Comparison of ENCODE assay signal across 8 mouse cellular contexts in genomic region chr10:117064076-117064475, GRCm38 (mm10). TPM values are rescaled to one million over a fixed set of nuclear protein-coding genes. Genes with fewer than 3 reads are reported as not detected.
DNase-seq lines count a peak whose midpoint lies in the region; ATAC-seq and TF ChIP-seq lines count a peak whose summit lies in the region.

No protein-coding gene starts in this region.

- ATAC-seq in liver, embryonic 11.5 days (replicated peaks; ENCODE audit: low FRiP score) = no peak
- no peak for ATAC-seq in embryonic facial prominence, embryonic 11.5 days (replicated peaks; ENCODE audit: insufficient number of reproducible peaks, low FRiP score, low TSS enrichment, low read depth)
- peak; percentile 51 for ATAC-seq in hindbrain, embryonic 16.5 days

- no peak for DNase-seq in liver, embryonic 11.5 days (ENCODE audit: low spot score)
- DNase-seq in liver = no peak
- DNase-seq in embryonic facial prominence, embryonic 11.5 days (ENCODE audit: low spot score) = no peak
- DNase-seq in cerebellum, adult 9-10 months = no peak
- no peak for DNase-seq in cerebellum, postnatal 36 days
- no peak for DNase-seq in right cerebral cortex, postnatal 36 days (ENCODE audit: low spot score in 2 of 2)

- peaks cover 39% of the 10 kb centered on the region for H3K79me2 ChIP-seq in myocyte (ENCODE audit: control insufficient read depth, insufficient read depth)

- H3K27me3 ChIP-seq in liver, embryonic 11.5 days (replicated peaks; ENCODE audit: control insufficient read depth, insufficient read depth, low read length) = no peaks in the 10 kb centered on the region
- no peaks in the 10 kb centered on the region for H3K27me3 ChIP-seq in embryonic facial prominence, embryonic 11.5 days (ENCODE audit: control insufficient read depth, insufficient read depth, low read length)
- no peaks in the 10 kb centered on the region for H3K27me3 ChIP-seq in hindbrain, embryonic 16.5 days (replicated peaks; ENCODE audit: control insufficient read depth, insufficient read depth, low read length)
- H3K27me3 ChIP-seq in myocyte (ENCODE audit: control insufficient read depth, insufficient read depth, insufficient read length) = no peaks in the 10 kb centered on the region

- 7% methylated on average over 7 of the region's 7 CpGs for WGBS in liver, embryonic 11.5 days
- 10% methylated on average over 7 of the region's 7 CpGs for WGBS in embryonic facial prominence, embryonic 11.5 days
- 4% methylated on average over 7 of the region's 7 CpGs for WGBS in hindbrain, embryonic 16.5 days

- H3K36me3 ChIP-seq in liver, embryonic 11.5 days (ENCODE audit: control insufficient read depth, insufficient read depth, low read length) = peaks cover 27% of the 10 kb centered on the region
- H3K36me3 ChIP-seq in embryonic facial prominence, embryonic 11.5 days (replicated peaks; ENCODE audit: control insufficient read depth, insufficient read depth, low read depth, low read length) = peaks cover 4% of the 10 kb centered on the region
- peaks cover 27% of the 10 kb centered on the region for H3K36me3 ChIP-seq in hindbrain, embryonic 16.5 days (ENCODE audit: control insufficient read depth, insufficient read depth, low read length)
- peaks cover 32% of the 10 kb centered on the region for H3K36me3 ChIP-seq in myocyte (ENCODE audit: control insufficient read depth, insufficient read depth)

- H3K4me2 ChIP-seq in liver, embryonic 11.5 days = peak overlapping the region; percentile 71
- no peak overlapping the region for H3K4me2 ChIP-seq in embryonic facial prominence, embryonic 11.5 days (ENCODE audit: low read depth, low read length)
- H3K4me2 ChIP-seq in hindbrain, embryonic 16.5 days (ENCODE audit: low read length) = peak overlapping the region; percentile 64
- H3K4me2 ChIP-seq in myocyte (ENCODE audit: low read depth) = peak overlapping the region; percentile 91

- peak overlapping the region; percentile 93 for H3K4me3 ChIP-seq in liver, embryonic 11.5 days (ENCODE audit: low read depth, low read length)
- peak overlapping the region; percentile 12; the same call in 1 of the 2 replicates for H3K4me3 ChIP-seq in embryonic facial prominence, embryonic 11.5 days (ENCODE audit: low read depth, low read length)
- H3K4me3 ChIP-seq in hindbrain, embryonic 16.5 days (ENCODE audit: low read length) = peak overlapping the region; percentile 73
- peak overlapping the region; percentile 88 for H3K4me3 ChIP-seq in myocyte

- peak overlapping the region; percentile 92; the same call in 1 of the 2 replicates for H3K27ac ChIP-seq in liver, embryonic 11.5 days (ENCODE audit: low read depth, low read length)
- no peak overlapping the region for H3K27ac ChIP-seq in embryonic facial prominence, embryonic 11.5 days (replicated peaks; ENCODE audit: low read depth, low read length)
- peak overlapping the region; percentile 75 for H3K27ac ChIP-seq in hindbrain, embryonic 16.5 days (ENCODE audit: low read depth, low read length)

- peaks cover 10% of the 10 kb centered on the region; the same call in 1 of the 2 replicates for H3K4me1 ChIP-seq in liver, embryonic 11.5 days (replicated peaks; ENCODE audit: control insufficient read depth, insufficient read depth, low read length)
- no peaks in the 10 kb centered on the region for H3K4me1 ChIP-seq in embryonic facial prominence, embryonic 11.5 days (ENCODE audit: control insufficient read depth, insufficient read depth, low read length)
- H3K4me1 ChIP-seq in hindbrain, embryonic 16.5 days (ENCODE audit: control insufficient read depth, insufficient read depth, low read depth, low read length) = no peaks in the 10 kb centered on the region

- H3ac ChIP-seq in myocyte (ENCODE audit: control insufficient read depth, insufficient read length) = peak overlapping the region; percentile 79

- H3K9ac ChIP-seq in liver, embryonic 11.5 days (ENCODE audit: low read depth, low read length) = peak overlapping the region; percentile 44; the same call in 1 of the 2 replicates
- peak overlapping the region; percentile 58 for H3K9ac ChIP-seq in embryonic facial prominence, embryonic 11.5 days (replicated peaks; ENCODE audit: low read length)
- peak overlapping the region; percentile 56; the same call in 1 of the 2 replicates for H3K9ac ChIP-seq in hindbrain, embryonic 16.5 days (ENCODE audit: low read depth, low read length)

- H3K9me3 ChIP-seq in liver, embryonic 11.5 days (ENCODE audit: control insufficient read depth, low read length) = no peaks in the 10 kb centered on the region
- H3K9me3 ChIP-seq in embryonic facial prominence, embryonic 11.5 days (replicated peaks; ENCODE audit: control insufficient read depth, low read length) = no peaks in the 10 kb centered on the region
- no peaks in the 10 kb centered on the region for H3K9me3 ChIP-seq in hindbrain, embryonic 16.5 days (ENCODE audit: control insufficient read depth, low read length)

- no peak for TF ChIP-seq POLR2A in myocyte (IDR thresholded peaks at IDR 0.05; ENCODE audit: insufficient read length, low read depth)

TF ChIP-seq in myocyte, 11 proteins besides CTCF, POLR2A, EP300 and RAD21:
- TF ChIP-seq E2F4 (IDR thresholded peaks at IDR 0.05; ENCODE audit: insufficient read depth) (no peak), CEBPB (IDR thresholded peaks at IDR 0.05; ENCODE audit: insufficient read depth, poor library complexity, severe bottlenecking) (no peak), MYOG (IDR thresholded peaks at IDR 0.05; ENCODE audit: control insufficient read depth in 1 of 3, insufficient read depth in 1 of 3, insufficient read length in 2 of 3, low read depth in 2 of 3) (no peak), POLR2AphosphoS2 (IDR thresholded peaks at IDR 0.05; ENCODE audit: insufficient read length, low read depth) (no peak), MYOD1 (IDR thresholded peaks at IDR 0.05; ENCODE audit: control insufficient read depth in 1 of 3, insufficient read length in 2 of 3, low read depth in 2 of 3) (no peak), TCF3 (IDR thresholded peaks at IDR 0.05; ENCODE audit: insufficient read length, low read depth) (no peak), SRF (IDR thresholded peaks at IDR 0.05; ENCODE audit: control insufficient read depth, insufficient read length, low read depth) (no peak), TCF12 (IDR thresholded peaks at IDR 0.05; ENCODE audit: insufficient read depth, poor library complexity, severe bottlenecking) (no peak), REST (IDR thresholded peaks at IDR 0.05; ENCODE audit: insufficient read depth, insufficient read length) (no peak), MAX (IDR thresholded peaks at IDR 0.05; ENCODE audit: low read depth) (no peak), USF1 (IDR thresholded peaks at IDR 0.05; ENCODE audit: low read depth) (no peak)

RNA-seq across cellular contexts. Expression of gene Cct2, which starts 0.5 kb away (rescaled TPM):
- 414 and 416 TPM in 2 replicates for polyA plus RNA-seq in liver, embryonic 11.5 days (2014; fragmentation: Nextera tagmentation; extraction: Ambion mirVana)
- 379 and 384 TPM in 2 replicates for polyA plus RNA-seq in embryonic facial prominence, embryonic 11.5 days (2014; fragmentation: Nextera tagmentation; extraction: Ambion mirVana)
- polyA plus RNA-seq in hindbrain, embryonic 16.5 days (2015; fragmentation: Nextera tagmentation; extraction: Ambion mirVana) = 244 and 245 TPM in 2 replicates
- polyA plus RNA-seq in myocyte (2012; fragmentation: generic; extraction: Trizol) = 384 TPM

RNA-seq across cellular contexts. Expression of gene Lrrc10, which starts 18.9 kb away (rescaled TPM):
- 0.21 and 0.23 TPM in 2 replicates for polyA plus RNA-seq in liver, embryonic 11.5 days (2014; fragmentation: Nextera tagmentation; extraction: Ambion mirVana)
- polyA plus RNA-seq in embryonic facial prominence, embryonic 11.5 days (2014; fragmentation: Nextera tagmentation; extraction: Ambion mirVana) = 0.33 TPM in 1 of 2 replicates, not detected in the other
- not detected in 2 replicates for polyA plus RNA-seq in hindbrain, embryonic 16.5 days (2015; fragmentation: Nextera tagmentation; extraction: Ambion mirVana)
- not detected for polyA plus RNA-seq in myocyte (2012; fragmentation: generic; extraction: Trizol)

Comparison
In these comparisons a context has a peak if more than half of its experiments do, and no peak if none do; other contexts are left out.
1. H3K4me3 ChIP-seq: peak in every context shown above with its lines; median percentile 93 in liver, embryonic 11.5 days; 88 in myocyte; 73 in hindbrain, embryonic 16.5 days; 12 in embryonic facial prominence, embryonic 11.5 days.